Mouse (Mus musculus) brain, embryonic 18.5 days (tissue): ENCODE results near the gene Arvcf.
A peak's percentile ranks its signal among the peaks of the same experiment; 100 is the strongest.

Experiments used
- DNase-seq: peaks from one replicate; pipeline ENCODE4 v3.0.0-alpha.2; 2012; ENCODE audit warnings: low read depth, low spot score

The Arvcf gene

DNA sequence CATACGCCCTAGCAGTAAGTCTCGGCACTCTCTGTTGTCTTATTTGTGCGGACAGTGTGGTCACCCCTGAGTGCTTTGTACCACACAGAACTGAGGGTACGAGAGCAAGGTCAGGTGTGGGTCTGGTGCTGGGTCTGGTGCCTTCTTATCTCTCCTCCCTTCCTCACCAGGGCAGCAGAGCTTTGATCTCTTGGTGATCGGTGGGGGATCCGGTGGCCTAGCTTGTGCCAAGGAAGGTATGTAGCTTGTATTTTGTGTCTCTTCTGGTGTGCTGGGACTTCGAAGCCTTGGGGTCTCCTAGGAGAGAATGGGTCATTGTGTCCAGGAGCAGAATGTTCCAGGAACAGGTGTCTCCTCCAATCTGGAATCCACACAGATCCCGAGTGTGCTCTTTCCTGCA is 81.7 kb downstream of the Arvcf start:
- no peak for DNase-seq

DNA sequence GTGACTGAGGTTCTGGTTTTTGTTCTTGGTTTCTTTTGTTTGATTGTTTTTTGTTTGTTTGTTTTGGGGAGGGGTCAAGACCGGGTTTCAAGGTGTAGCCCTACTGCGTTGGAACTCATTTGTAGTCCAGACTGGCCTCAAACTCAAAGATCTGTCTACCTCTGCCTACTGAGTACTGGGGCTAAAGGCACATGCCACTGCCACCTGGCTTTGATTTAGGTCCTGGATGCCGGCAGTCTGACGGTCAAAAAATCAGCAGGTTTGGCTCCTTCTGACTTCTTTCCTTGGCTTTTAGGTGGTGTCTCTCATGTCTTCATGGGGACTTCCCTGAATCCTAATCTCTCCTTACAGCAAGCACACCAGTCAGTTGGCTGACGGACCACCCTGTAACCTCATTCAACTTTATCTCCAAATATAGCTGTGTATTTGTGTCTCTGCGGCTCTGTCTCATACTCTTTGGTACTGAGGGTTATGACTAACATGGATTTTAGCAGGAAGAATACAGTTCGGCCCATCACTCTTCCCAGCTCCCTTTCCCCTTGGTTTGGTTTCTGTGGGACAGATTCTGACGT is 82.7 kb downstream of the Arvcf start:
- no peak for DNase-seq

DNA sequence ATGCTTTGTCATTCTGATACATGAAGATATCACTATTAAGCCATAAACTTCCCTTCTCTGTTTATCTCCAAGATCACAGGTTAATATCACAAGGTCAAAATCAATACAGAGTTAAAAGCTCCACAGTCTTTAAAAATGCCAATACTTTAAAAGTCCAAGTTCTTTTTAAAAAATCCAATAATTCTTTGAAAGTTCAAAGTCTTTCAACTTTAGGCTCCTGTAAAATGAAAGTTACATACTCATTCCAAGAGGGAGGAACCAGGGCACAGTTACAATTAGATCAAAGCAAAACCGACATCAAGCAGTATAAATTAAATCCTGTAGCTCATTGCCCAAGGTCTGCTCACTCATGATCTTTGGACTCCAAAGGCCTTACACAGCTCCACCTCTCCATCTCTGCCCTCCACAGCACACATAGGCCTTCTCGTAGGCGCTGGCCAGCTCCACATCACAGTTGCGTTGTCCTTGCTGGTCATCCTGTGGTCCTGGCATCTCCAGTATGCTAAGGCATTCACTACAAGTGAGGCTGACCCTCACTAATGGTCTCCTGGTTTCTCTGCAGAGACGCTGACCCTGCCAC is 85.4 kb downstream of the Arvcf start:
- DNase-seq: no peak

DNA sequence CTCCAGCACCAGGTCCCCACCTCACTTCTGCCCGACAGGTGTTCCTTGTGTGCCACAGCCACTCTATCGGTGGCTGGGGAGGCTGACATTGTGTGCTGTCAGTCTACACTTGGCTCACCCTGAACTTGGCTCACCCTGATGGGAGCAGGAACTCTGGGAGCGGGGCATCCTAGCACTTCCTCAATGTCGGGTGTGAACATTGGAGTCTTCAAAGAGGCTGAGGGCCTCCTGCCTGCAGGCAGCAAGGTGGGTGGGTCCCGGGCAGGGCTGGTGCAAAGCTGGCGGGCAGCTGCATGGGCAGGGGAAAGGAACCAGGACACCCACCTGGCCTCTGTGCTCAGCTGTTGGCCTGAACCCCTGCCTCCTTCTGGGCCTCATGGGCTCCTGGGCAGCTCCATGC is 88.1 kb downstream of the Arvcf start:
- no peak for DNase-seq

DNA sequence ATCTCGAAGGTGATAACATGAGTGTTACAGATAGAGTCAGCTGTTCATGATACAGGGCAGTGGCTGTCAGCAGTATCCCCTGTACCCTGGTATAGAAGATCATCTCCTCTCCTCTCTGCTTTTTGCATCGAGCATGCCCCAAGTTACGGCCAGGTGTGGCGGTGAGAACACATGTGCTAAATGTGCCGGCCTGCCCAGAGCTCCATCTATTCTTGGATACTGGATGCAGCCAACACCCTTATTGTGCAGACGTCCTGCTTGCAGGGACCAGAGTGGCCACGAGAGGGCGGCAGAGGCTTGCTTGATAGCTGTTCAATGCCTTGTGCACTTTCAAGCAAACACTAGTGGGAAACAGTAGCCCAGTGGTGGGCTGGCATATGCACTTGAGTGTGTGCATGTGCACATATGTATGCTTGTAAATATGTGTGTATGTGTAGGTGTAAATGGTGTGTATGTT is 95.4 kb downstream of the Arvcf start:
- DNase-seq: peak; percentile 64

DNA sequence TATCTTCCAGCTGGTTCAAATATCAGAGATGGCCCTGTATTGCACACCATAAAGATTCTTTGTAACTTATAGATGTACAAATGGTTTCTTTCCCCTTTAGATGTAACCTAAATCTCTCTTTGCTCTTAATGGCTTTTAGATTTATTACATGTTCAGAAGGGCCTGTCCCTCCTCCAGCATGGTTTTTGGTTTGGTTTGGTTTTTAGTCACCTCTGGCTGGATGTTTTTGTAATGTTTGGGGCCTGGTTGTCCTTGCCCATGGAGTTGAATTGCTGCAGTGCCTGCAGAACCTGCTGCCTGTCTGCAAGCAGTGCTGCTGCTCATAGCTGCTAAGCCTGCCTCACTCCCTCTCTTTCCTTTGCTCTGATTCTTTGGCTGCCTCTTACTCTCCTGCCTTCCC is 99.3 kb downstream of the Arvcf start:
- DNase-seq: no peak

DNA sequence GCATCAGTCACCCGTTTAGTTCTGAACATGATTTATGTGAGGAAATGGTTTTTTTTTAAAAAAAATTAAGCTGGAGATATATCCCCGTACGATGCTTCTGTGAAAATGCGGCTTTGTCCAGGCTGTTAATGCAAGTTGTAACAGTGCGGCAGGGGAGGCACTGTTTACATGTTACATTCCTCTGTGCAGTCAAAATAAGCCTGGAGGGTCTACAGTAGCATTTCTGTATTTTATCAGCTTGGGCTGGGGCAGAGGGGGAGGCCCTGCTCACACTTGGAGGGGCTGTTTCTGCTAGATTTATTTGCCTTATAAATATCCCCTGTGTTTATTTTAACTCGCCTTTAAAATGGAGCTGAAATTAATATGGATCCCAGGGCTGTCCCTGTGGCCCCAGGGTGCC is 100.1 kb downstream of the Arvcf start:
- DNase-seq: no peak

DNA sequence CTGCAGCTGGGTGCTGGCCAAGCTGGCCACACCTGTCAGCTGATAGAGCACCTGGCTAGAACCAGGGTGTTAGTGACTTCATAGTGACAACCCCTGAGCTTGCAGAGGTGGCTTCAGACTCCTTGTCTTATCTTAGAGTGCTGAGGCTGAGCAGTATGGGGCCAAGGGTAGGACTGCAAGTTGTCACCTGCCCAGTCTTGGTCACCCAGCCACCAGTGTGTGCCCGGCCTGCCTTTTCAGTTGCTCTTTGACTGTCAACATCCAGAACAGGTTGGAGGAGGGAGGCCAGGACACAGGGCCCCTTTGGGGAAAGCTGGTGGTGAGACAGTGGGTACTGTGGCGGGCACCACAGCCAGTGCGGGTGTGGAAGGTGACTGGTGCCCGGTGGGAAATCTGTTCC is 101.0 kb downstream of the Arvcf start:
- DNase-seq: no peak

DNA sequence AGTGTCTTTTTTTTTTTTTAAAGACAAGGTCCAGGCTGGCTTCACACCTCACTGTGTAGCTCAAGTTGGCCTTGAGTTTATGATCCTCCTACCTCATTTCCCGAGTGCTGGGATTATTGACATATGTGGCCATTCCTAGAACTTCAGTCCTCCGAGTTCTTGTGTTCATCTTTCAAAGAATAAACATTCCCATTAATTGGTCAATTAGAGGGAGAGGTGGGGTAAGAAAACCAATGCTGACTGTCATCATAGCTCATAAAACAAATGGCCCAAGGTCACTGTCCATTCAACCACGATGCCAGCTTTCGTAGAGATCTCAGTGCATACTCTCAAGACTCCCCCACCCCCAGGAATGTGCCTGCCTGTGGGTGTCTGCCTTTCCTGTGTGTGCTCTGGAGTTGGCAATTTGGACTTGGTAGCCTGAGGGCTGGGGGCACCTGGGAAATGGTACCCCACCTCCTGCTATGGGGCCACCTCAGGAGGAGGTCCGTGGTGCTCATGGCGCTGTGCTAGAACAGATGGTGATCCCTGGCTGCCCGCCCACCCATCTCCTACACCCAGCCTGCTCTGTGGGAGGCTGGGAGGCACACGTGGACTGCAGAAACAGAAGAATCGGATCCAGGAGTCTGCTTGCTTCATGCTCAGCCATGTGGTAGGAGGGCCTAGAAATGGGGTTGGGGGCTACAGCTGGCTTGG is 103.7 kb downstream of the Arvcf start:
- DNase-seq: no peak

DNA sequence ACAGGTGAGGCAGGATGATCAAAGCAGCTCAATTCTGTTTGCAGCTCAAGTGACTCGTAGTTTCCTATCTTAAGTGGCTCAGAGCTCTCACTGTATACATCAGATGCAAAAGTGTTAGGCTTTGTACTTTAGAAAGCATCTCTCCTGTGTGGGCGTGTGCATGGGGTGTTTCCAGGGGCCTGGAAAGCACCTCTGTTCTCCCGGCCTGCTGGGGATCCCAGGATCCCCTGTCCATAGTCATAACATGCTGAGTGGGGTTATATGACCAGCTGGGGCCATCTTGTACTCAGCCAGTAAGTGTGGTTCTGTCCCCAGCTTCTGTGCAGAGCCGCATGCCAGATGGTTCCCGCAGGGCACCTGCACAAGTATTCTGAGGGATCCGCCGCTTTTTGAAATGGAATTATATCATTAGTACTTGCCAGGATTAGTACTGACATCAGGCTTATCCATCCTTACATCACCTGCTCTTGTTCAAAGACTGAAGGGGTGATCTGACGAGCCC is 104.4 kb downstream of the Arvcf start:
- DNase-seq: no peak

DNA sequence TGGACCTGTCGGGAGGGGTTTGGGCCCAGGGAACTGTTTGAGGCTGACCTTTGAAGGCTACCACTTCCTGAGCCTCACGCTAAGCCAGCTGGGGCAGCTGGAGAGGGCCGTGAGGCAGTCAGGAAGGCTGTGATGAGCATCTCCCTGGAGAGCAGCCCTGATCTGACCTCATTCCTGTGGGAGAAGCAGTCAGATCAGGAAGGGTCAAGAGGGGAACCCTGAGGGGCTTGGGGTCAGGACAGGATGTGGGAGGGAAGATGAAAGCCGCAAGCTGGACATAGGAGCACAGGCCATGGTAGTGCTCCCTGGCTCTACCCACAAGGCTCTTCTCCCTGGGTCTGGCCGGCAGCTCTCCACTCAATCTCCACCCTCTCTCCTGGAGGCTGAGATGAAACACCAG is 105.9 kb downstream of the Arvcf start:
- DNase-seq: no peak

DNA sequence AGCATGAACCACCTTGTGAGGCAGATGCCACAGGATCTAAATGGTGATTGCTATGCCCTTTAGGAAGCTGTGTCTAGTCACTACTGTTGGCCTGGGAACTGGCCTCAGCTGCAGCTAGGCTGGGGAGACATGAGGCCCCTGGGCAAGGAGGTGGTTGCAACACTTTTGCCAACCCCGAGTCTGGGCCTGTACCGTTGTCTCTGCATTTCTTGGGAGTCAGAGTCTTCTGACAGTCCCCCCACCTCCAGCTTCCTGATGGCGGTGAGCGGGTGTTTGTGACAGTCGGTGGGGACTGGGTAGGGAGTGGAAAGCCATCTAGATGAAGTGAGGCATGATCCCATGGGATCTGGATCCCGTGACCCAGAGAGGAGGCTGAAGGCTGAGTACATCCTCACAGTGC is 107.4 kb downstream of the Arvcf start:
- DNase-seq: no peak
